Mouse (Mus musculus): Measurements from ENCODE around the gene Pla2r1.

Pla2r1 gene

DNA sequence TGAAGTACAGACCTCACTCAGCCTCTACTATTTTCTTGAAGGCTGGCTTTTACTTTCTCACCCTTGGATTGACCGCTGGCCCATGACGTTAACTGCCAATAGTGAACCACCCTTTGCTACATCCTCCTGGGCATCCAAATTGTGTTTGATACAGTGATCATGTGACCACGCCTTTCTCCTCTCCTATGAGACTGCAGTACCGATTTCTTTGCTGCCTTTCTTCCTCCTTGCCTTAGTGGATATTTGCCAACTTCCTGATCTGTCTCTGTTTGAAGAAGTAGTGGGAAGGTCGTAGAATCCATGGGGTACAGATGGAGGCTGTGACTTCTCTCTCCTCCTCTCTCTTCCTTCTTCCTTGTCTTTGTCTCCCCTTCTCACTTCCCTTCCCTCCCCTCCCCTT is 147.7 kb downstream of the Pla2r1 start:
- no peak for DNase-seq (ENCODE audit: low spot score in 2 of 2)

DNA sequence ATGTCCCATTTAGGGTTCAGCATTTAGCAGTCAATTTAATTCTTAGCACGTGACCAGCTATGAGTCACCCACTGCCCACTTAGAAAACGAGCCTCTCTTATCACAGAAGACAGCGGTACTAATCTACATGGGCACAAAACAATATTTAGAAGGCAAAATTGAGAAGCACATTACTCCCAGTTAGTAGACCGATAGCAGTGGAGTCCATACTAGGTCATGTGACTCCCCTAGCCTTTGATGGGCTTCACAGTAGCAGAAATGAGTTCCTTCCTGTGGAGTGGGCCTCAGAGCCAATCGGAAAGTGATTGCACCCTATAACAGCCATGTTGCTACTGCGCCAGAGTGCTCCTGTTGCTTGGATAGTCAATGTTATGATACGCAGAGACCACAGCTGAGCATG is 148.3 kb downstream of the Pla2r1 start:
- no peak for DNase-seq (ENCODE audit: low spot score in 2 of 2)

DNA sequence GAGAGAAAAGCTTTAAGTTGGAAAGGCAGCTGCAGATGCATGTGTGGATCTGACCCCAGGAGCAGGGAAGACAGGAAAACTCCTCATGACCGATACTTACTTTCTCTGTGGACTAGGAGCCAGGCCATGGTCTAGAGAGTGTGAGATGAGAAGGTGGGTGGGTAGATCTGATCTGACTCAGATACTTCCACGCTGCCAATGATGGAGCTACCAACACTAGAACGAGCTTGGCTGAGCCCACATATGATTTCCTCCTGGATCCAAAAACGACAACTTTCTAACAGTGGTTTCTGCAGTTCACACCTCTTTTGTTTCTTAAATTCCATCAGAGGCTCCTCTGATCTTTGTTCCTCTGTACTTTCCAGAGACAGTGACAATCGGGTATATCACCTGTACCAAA is 151.4 kb downstream of the Pla2r1 start:
- DNase-seq (ENCODE audit: low spot score in 2 of 2) = no peak

DNA sequence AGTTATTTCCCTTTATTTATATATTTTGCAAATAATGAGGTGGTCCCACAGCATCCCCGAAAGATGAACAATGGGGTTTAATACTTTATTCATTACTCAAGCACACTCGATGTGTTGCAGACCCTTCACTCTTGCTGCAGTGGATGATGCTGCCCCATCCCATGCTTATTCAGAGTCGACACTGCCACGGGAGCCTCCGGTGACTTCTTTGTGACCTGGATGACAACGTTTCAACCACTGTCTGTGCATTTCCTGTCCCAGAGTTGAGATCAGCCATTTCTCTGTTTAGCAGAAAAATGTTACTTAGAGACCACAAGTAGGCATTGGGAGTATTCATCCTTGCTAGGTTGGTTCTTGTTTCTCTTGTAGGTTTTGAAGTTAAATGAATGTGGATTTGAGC is 159.3 kb downstream of the Pla2r1 start:
- DNase-seq (ENCODE audit: low spot score in 2 of 2) = no peak

DNA sequence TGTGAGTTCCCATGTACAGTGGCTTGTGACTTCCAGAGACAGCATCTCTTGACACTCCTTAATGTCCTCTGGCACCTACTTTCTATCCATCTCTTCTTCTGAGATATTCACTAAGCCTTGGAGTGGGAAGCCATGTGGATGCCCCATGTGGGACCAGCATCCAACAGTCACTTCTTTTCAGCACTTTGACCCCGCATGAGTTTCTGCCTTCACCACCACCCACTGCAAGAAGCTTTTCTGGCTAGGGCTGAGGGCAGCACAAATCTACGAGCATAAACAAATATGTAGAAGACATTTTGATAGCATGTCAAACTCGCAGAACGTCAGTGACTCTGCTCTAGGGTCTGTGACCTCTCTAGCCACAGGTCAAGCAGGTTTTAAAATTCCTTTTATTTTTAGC is 160.8 kb downstream of the Pla2r1 start:
- DNase-seq (ENCODE audit: low spot score in 2 of 2) = no peak

DNA sequence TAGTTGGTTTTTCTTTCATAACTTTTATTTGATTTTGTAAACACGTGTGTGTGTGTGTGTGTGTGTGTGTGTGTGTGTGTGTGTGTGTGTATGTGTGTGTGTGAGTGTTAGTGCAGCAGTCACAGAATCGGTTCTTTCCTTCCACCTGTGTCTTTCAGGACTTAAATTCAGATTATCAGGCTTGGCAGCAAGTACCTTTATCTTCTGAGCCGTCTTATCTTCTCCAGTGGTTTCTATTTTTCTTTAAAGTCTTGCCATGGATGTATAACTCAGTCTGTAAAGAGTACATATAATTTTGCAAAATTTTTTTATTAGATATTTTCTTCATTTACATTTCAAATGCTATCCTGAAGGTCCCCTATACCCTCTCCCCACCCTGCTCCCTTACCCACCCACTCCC is 165.7 kb downstream of the Pla2r1 start:
- DNase-seq (ENCODE audit: low spot score in 2 of 2) = no peak

DNA sequence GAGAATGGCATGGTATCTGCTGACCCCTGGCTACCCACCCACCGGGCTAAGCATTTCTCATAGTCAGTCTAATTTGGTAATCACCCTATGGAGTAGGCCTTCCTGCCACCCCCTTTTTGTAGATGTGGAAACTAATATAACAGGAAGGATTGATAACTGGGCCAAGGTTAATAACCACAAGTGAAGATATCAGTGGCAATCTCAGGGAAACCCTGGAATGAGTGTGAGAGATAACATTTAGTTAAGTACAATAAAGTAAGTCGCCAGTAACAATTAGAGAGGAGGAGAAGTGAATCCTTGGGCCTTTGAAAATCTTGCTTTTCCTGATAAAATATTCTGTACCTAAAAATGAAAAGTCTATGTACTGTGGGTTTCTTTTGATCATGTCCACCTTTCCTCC is 166.3 kb downstream of the Pla2r1 start:
- DNase-seq (ENCODE audit: low spot score in 2 of 2) = no peak

- DNase-seq (ENCODE audit: low spot score in 2 of 2) = no peak
These were observed 168.4 kb downstream of the Pla2r1 start for GRCm38 (mm10) chr2:60384763-60385085.

- no peak for DNase-seq (ENCODE audit: low spot score in 2 of 2)
These were observed 168.9 kb downstream of the Pla2r1 start for GRCm38 (mm10) chr2:60384083-60384762.

GRCm38 (mm10) chr2:60382858-60383669 is 170.0 kb downstream of the Pla2r1 start, which contains the start of gene Ly75:
Gene Ly75 (minus strand): TSS chr2:60383303.
- DNase-seq (ENCODE audit: low spot score in 2 of 2) = peak; percentile 10 to 41

DNA sequence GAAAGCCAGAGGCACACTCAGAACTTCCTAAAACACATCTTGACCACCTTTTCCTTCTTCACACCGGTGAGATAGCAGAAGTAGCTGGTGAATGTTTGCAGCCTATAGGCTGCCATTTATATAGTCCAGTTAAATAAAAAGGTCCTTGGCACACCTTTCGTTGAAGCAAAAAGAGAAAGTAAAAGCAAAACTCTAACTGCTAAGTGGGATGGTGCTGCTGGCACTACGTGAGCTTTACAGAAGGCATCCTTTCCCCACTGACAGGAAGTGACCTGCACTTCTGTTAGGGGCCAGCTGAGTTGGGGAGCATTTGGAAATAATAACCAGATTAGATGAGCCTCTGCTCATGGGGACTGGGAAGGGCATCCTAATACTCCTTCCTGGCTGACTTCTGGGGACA is 170.8 kb downstream of the Pla2r1 start:
- DNase-seq (ENCODE audit: low spot score in 2 of 2) = no peak

DNA sequence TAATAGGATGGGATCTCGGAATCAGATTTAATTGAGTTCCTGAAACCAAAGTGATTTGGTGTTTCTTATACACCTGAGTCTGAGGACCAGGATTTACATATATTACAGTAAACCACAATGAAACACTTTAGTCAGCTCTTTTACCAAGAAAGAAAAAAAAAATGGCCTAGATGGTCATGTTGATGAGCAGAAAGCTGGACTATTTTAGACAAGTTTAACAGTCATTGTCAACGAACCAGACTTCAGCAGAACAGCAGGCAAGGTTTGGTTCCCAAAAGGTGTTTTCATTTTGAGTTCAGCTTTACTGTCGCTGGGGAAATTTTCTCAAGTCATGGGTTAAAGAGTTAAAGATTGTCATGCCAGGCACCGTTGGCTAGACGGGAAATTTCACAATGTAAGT is 175.8 kb downstream of the Pla2r1 start:
- DNase-seq (ENCODE audit: low spot score in 2 of 2) = no peak

DNA sequence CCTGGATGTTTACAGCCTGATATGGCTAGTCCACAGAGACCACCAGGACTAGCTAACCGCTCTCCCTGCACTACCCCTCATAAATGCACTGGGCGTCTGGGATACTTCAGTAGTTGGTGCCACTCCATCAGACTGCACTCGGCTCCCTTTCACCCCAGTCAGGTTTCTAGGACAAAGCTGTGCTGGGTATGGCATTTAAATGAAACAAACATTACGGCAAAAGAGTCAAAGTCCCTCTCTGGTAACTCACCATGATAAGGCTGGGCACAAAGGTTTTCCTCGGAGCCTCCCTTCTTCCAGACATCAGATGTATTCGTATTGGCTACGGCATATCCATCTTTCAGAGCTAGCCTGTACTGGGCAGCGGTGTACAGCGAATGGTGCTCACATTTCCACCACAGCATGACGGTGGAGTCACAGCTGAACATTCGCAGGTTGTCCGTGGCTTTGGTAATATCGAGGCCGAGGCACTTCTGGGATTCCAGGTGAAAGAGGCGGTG is 177.4 kb downstream of the Pla2r1 start:
- no peak for DNase-seq (ENCODE audit: low spot score in 2 of 2)

- no peak for DNase-seq (ENCODE audit: low spot score in 2 of 2)
These were observed 178.0 kb downstream of the Pla2r1 start for GRCm38 (mm10) chr2:60375126-60375525.

DNA sequence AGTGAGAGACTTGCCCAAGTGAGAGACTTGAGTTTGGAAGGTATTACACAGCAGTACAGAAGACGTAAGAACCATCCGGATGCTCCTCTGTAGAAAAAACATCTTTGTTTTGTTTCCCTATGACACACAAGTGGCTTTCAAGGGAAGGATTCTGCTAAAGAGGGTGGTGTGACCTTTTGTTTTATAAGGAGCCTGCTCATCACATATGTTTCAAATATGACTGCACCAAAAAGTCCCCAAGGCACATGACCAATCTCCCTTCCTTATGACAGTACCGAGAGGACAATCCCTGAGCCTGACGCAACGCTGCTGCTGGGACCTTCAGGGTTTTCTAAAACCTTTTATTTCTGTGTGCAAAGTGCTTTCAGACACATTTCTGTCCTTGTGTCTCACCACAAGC is 182.9 kb downstream of the Pla2r1 start:
- DNase-seq (ENCODE audit: low spot score in 2 of 2) = no peak

DNA sequence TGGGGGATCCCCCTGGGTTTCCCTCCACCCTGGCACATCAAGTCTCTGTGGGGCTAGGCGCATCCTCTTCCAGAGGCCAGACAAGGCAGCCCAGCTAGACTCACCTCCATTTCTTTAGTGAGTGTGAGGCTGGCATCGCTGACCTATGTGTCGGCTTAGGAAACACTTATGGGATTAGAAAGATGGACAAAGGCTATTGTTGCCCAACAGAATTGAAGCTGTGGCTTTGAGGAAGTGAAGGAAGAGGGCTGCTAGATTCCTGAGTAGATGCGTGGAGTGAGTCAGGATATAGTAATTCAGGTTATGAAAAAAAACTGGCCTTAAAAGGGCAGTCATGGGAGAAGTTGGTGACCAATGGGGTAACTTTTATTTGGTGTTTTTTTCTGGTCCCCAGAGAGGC is 183.7 kb downstream of the Pla2r1 start:
- no peak for DNase-seq (ENCODE audit: low spot score in 2 of 2)

DNA sequence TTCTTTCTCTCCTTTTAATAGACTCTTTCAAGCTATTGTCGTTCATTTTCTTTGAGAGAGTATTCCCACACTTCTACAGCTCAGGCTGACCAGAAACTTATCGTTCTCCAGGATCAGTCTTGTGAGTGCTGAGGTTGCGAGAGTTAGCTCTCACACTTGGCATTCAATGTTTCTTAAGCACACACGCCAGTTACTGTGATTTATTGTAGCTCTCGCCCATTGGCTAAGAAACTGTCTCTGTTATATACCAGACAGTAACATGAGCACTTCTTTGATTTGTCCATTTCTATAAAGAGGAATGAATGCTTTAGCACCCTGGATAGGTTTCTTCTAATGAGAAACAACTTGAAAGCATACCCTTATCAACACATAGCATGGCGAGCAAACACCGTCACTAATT is 185.2 kb downstream of the Pla2r1 start:
- no peak for DNase-seq (ENCODE audit: low spot score in 2 of 2)
